In the genomic region with DNA sequence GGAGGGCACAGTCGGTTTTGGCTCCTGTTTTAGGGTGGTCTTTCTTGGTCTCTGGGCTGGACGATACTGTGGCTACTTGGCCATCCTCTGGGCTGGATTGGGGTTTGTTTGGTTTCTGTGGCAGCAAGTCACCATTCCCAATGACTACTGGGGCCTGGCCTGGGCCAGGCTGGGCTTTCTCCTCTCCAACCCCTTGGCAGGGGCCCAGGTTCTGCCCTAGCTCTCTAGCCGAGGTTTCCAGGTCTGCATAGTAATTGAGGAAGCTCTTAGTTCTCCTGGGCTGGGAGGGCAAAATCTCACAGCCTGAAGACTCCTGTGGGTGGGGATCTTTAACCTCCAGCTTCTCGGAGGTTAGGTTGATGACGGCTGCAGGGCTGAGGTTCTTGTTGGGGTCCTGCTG, we compare ENCODE assay signal across 23 mouse cellular contexts.
DNase-seq lines count a peak whose midpoint lies in the region; ATAC-seq and TF ChIP-seq lines count a peak whose summit lies in the region.
"Had no signal": no experiment of that assay in that cellular context is flagged by ENCODE, and none has a peak within 500 bp of the region (broad histone marks: within the 10 kb centered on the region; RNA-seq: fewer than 3 reads in every experiment).

No protein-coding gene starts in this region.

- H3K27me3 ChIP-seq in stomach, postnatal 0 days (ENCODE audit: control insufficient read depth, insufficient read depth, low read length), result no peaks in the 10 kb centered on the region
- H3K27me3 ChIP-seq: hindbrain, embryonic 12.5 days; limb, embryonic 13.5 days; megakaryocyte, embryonic 14.5 days; midbrain, embryonic 15.5 days; neural tube, embryonic 15.5 days had no signal

- DNase-seq in cerebellum, postnatal 10 days, result peak; percentile 43 to 63
- DNase-seq in cerebellum, adult 11 months, result no peak
- peak; percentile 21 to 38 for DNase-seq in layer of hippocampus, adult 2 months (ENCODE audit: low spot score in 2 of 2)
- no peak for DNase-seq in layer of hippocampus, adult 11-12 months (ENCODE audit: low spot score)
- peak; percentile 35 for DNase-seq in right cerebral cortex, postnatal 14 days
- no peak for DNase-seq in right cerebral cortex, adult 18-20 months
- peak; percentile 62 to 83 for DNase-seq in kidney, postnatal 36 days
- DNase-seq in stomach, postnatal 0 days (ENCODE audit: low spot score), result no peak
- DNase-seq: adrenal gland, postnatal 25 days; forebrain, postnatal 0 days; gastrocnemius, adult 2 months; heart, postnatal 10 days; layer of hippocampus, adult 9-11 months; thymus, postnatal 14 days had no signal

- H3K4me2 ChIP-seq in stomach, postnatal 0 days (replicated peaks; ENCODE audit: low read depth), result no peak overlapping the region
- H3K4me2 ChIP-seq: heart, embryonic 11.5 days; hindbrain, embryonic 12.5 days; limb, embryonic 13.5 days; midbrain, embryonic 15.5 days; neural tube, embryonic 15.5 days had no signal

- H3K4me3 ChIP-seq in layer of hippocampus, adult 2 months, result no peak overlapping the region
- H3K4me3 ChIP-seq in stomach, postnatal 0 days (ENCODE audit: low read depth, low read length), result no peak overlapping the region
- H3K4me3 ChIP-seq: forebrain, embryonic 10.5 days; gastrocnemius, adult 2 months; hindbrain, embryonic 12.5 days; limb, embryonic 13.5 days; megakaryocyte, embryonic 14.5 days; midbrain, embryonic 15.5 days; neural tube, embryonic 15.5 days had no signal

- H3K36me3 ChIP-seq in stomach, postnatal 0 days (ENCODE audit: control insufficient read depth, insufficient read depth, low read length), result no peaks in the 10 kb centered on the region

- no peaks in the 10 kb centered on the region for H3K9me3 ChIP-seq in stomach, postnatal 0 days (ENCODE audit: control insufficient read depth, low read length)
- H3K9me3 ChIP-seq: forebrain, embryonic 10.5 days; hindbrain, embryonic 12.5 days; limb, embryonic 13.5 days; midbrain, embryonic 15.5 days; neural tube, embryonic 15.5 days had no signal

- no peak overlapping the region for H3K9ac ChIP-seq in stomach, postnatal 0 days (ENCODE audit: low read length)
- H3K9ac ChIP-seq: forebrain, postnatal 0 days; hindbrain, embryonic 12.5 days; limb, embryonic 13.5 days; liver, embryonic 14.5 days; midbrain, embryonic 15.5 days; neural tube, embryonic 15.5 days had no signal

- WGBS in stomach, postnatal 0 days, result 89% methylated on average over 5 of the region's 5 CpGs

- TF ChIP-seq CTCF in layer of hippocampus, adult 2 months (conservative IDR thresholded peaks at IDR 0.05), result no peak
- no peak for TF ChIP-seq CTCF in stomach, postnatal 0 days (IDR thresholded peaks at IDR 0.05; ENCODE audit: low read depth)

- no peaks in the 10 kb centered on the region for H3K4me1 ChIP-seq in stomach, postnatal 0 days (replicated peaks; ENCODE audit: control insufficient read depth, insufficient read depth)
- H3K4me1 ChIP-seq: forebrain, embryonic 10.5 days; limb, embryonic 13.5 days; megakaryocyte, embryonic 14.5 days; midbrain, embryonic 15.5 days had no signal

- ATAC-seq in stomach, postnatal 0 days (ENCODE audit: low FRiP score, low TSS enrichment), result no peak
- ATAC-seq: forebrain, postnatal 0 days; lung, postnatal 0 days; midbrain, embryonic 15.5 days had no signal

- no peak for TF ChIP-seq EP300 in stomach, postnatal 0 days (optimal IDR thresholded peaks at IDR 0.05)

- H3K27ac ChIP-seq in layer of hippocampus, adult 2 months, result peak overlapping the region; percentile 33; the same call in 1 of the 2 replicates
- H3K27ac ChIP-seq in stomach, postnatal 0 days (replicated peaks), result no peak overlapping the region
- H3K27ac ChIP-seq: forebrain, embryonic 10.5 days; gastrocnemius, adult 2 months; hindbrain, embryonic 12.5 days; limb, embryonic 13.5 days; liver, embryonic 14.5 days; midbrain, embryonic 15.5 days; neural tube, embryonic 15.5 days had no signal

Comparison
In these comparisons a context has a peak if more than half of its experiments do, and no peak if none do; other contexts are left out.
1. DNase-seq: peak in cerebellum, postnatal 10 days (2 of 2), layer of hippocampus, adult 2 months (2 of 2), right cerebral cortex, postnatal 14 days (single experiment) and kidney, postnatal 36 days (2 of 2); none in cerebellum, adult 11 months (single experiment), layer of hippocampus, adult 11-12 months (single experiment), right cerebral cortex, adult 18-20 months (single experiment) and stomach, postnatal 0 days (single experiment).